Comparison of ENCODE assay signal across 8 mouse cellular contexts in genomic region chr19:3767276-3767780, GRCm38 (mm10). TPM values are rescaled to one million over a fixed set of nuclear protein-coding genes. Genes with fewer than 3 reads are reported as not detected.
A peak's percentile ranks its signal among the peaks of the same experiment; 100 is the strongest.
DNase-seq lines count a peak whose midpoint lies in the region; ATAC-seq lines count a peak whose summit lies in the region.

Gene Kmt5b, plus strand, starts transcription at chr19:3767421.

- H3K27ac ChIP-seq in hindbrain, embryonic 13.5 days = peak within 1 kb of the TSS; percentile 100

- H3K36me3 ChIP-seq in hindbrain, embryonic 13.5 days = no peaks in the 10 kb centered on the region

- H3K9me3 ChIP-seq in hindbrain, embryonic 13.5 days = no peaks in the 10 kb centered on the region

- peak within 1 kb of the TSS; percentile 70 for H3K4me2 ChIP-seq in hindbrain, embryonic 13.5 days

- peaks cover 35% of the 10 kb centered on the region for H3K4me1 ChIP-seq in hindbrain, embryonic 13.5 days (replicated peaks)

- peak; percentile 64 for ATAC-seq in hindbrain, embryonic 13.5 days (ENCODE audit: low FRiP score)
- peak; percentile 14 for ATAC-seq in megakaryocyte progenitor cell, adult 5-6 weeks (replicated peaks; ENCODE audit: poor library complexity)

- peak within 1 kb of the TSS; percentile 90 for H3K4me3 ChIP-seq in hindbrain, embryonic 13.5 days

- WGBS in hindbrain, embryonic 13.5 days = under 1% methylated on average over 39 of the region's 39 CpGs

- H3K9ac ChIP-seq in hindbrain, embryonic 13.5 days = peak within 1 kb of the TSS; percentile 100

- intact Hi-C loops in left cerebral cortex, postnatal 14 days (cut with DNase I) = loop anchor here (5.0 kb wide), 1 partner anchor 45 kb away; no protein-coding TSS in a partner anchor

- H3K27me3 ChIP-seq in hindbrain, embryonic 13.5 days = no peaks in the 10 kb centered on the region

- peak; percentile 68 for DNase-seq in retina, embryonic 14.5 days (ENCODE audit: low spot score)
- DNase-seq in retina, postnatal 1 day = no peak
- peak; percentile 77 for DNase-seq in cerebellum, adult 8-10 months
- peak; percentile 67 to 68 for DNase-seq in frontal cortex, postnatal 36 days (ENCODE audit: low spot score in 2 of 2)
- peak in 1 of 2 experiments; percentile 61 for DNase-seq in left cerebral cortex, postnatal 14 days (ENCODE audit: low spot score in 2 of 2)
- peak; percentile 53 for DNase-seq in urinary bladder, postnatal 14 days (ENCODE audit: low spot score)

RNA-seq across cellular contexts. Expression of gene Kmt5b, which starts in this region (rescaled TPM):
- 54.4 and 57.5 TPM in 2 replicates for polyA plus RNA-seq in hindbrain, embryonic 13.5 days (2015; fragmentation: Nextera tagmentation; extraction: Ambion mirVana)
- total RNA-seq in left cerebral cortex, postnatal 14 days (2021) = 10 to 100 TPM; 54.5 to 54.7 TPM
- total RNA-seq in megakaryocyte progenitor cell, adult 5-6 weeks (2015) = 20.1 and 21.9 TPM in 2 replicates
- 29.5 and 42.7 TPM in 2 replicates for total RNA-seq in megakaryocyte progenitor cell, adult 5-6 weeks (2017)
